Mouse (Mus musculus) ES-E14 (cell line): ENCODE results near the gene Nrf1. TPM values are rescaled to one million over a fixed set of nuclear protein-coding genes. Genes with fewer than 3 reads are reported as not detected.
A peak's percentile ranks its signal among the peaks of the same experiment; 100 is the strongest.

ENCODE experiments used
- DNase-seq: peaks from one replicate; pipeline ENCODE4 v3.0.0-alpha.2; 2013; ENCODE audit warnings: low read depth, low spot score
- H3K27ac ChIP-seq: 2 replicates; pipeline ENCODE4 v1.5.1; 2012; ENCODE audit warnings: low read depth, mild to moderate bottlenecking, low read length, moderate library complexity, mixed read lengths; ENCODE audit not compliant: poor library complexity, insufficient read depth, severe bottlenecking
- H3K36me3 ChIP-seq: 2 replicates; pipeline ENCODE4 v1.6.1; 2012; ENCODE audit warnings: mild to moderate bottlenecking, low read length, moderate library complexity, mixed read lengths; ENCODE audit not compliant: control insufficient read depth, poor library complexity, insufficient read depth, severe bottlenecking
- H3K4me1 ChIP-seq, 2 experiments: fragments of 150-350 bp in 1 of 2; sonication (generic) in 1 of 2; 2 replicates each; pipeline ENCODE4 v1.6.1; 2012; ENCODE audit warnings: low read length in 2 of 2, mild to moderate bottlenecking in 1 of 2, mixed read lengths in 1 of 2; ENCODE audit not compliant: control insufficient read depth in 2 of 2, insufficient read depth in 2 of 2, poor library complexity in 1 of 2
- H3K4me3 ChIP-seq, 2 experiments: fragments of 150-350 bp in 1 of 2; sonication (generic) in 1 of 2; 2 replicates each; pipeline ENCODE4 v1.5.1; 2012; ENCODE audit warnings: low read length in 2 of 2, low read depth in 1 of 2, mild to moderate bottlenecking in 1 of 2, mixed read lengths in 1 of 2; ENCODE audit not compliant: insufficient read depth in 1 of 2, poor library complexity in 1 of 2, severe bottlenecking in 1 of 2
- H3K9ac ChIP-seq: 2 replicates; pipeline ENCODE4 v1.6.1; 2012; ENCODE audit warnings: low read depth, mild to moderate bottlenecking, low read length, mixed read lengths; ENCODE audit not compliant: poor library complexity, insufficient read depth, severe bottlenecking
- H3K9me3 ChIP-seq: fragments of 150-350 bp; sonication (generic); 2 replicates; pipeline ENCODE4 v1.6.1; 2012; ENCODE audit warnings: low read depth, mild to moderate bottlenecking, low read length; ENCODE audit not compliant: control insufficient read depth, insufficient read depth
- CHD2 ChIP-seq: IDR thresholded peaks from 2 replicates; pipeline ENCODE4 v1.6.1; 2014; ENCODE audit warnings: mild to moderate bottlenecking, low read depth, low read length, inconsistent platforms
- HCFC1 ChIP-seq: IDR thresholded peaks from 2 replicates; pipeline ENCODE4 v1.6.1; 2012; ENCODE audit warnings: low read length, inconsistent platforms, borderline replicate concordance; ENCODE audit not compliant: insufficient read depth
- MAFK ChIP-seq: IDR thresholded peaks from 2 replicates; pipeline ENCODE4 v1.6.1; 2014; ENCODE audit warnings: mild to moderate bottlenecking, low read depth, low read length, inconsistent platforms; ENCODE audit not compliant: insufficient read depth
- ZC3H11A ChIP-seq: IDR thresholded peaks from 2 replicates; pipeline ENCODE4 v1.6.1; 2012; ENCODE audit warnings: low read depth, mild to moderate bottlenecking, inconsistent platforms, low read length, borderline replicate concordance
- ZNF384 ChIP-seq: IDR thresholded peaks from 2 replicates; pipeline ENCODE4 v1.6.1; 2012; ENCODE audit warnings: low read depth, low read length, inconsistent platforms
- in situ Hi-C, 2 experiments: fragments of 600-800 bp; cut with MboI; formaldehyde crosslinking; loops; one replicate each; pipeline ENCODE4 v1.15.1; 2025; ENCODE audit warnings: low sequenced_read_pairs in 2 of 2, inconsistent platforms in 1 of 2; ENCODE audit not compliant: unreplicated experiment in 2 of 2
- total RNA-seq: library from RNA; depleted of rRNA; stranded (reverse); fragments of 300-350 nt; gene quantifications from 2 replicates; pipeline ENCODE4 v1.2.3, GENCODE M21; 2012

Gene Nrf1
- total RNA-seq, 1 experiment, result 81.6 TPM

GRCm38 (mm10) chr6:30176496-30176895 lies 128.7 kb downstream of the Nrf1 start:
- no peak for DNase-seq
- no peak overlapping the region for H3K27ac ChIP-seq
- H3K36me3 ChIP-seq, result peaks cover 5% of the 10 kb centered on the region; the same call in 1 of the 2 replicates
- in situ Hi-C loops, result no loop called here
- TF ChIP-seq ZC3H11A (no peak), CHD2 (no peak), MAFK (no peak), HCFC1 (no peak)
- H3K9ac ChIP-seq, result peak overlapping the region; percentile 72
- H3K4me1 ChIP-seq, result peaks cover 10 to 25% of the 10 kb centered on the region in 2 experiments
- peak overlapping the region; percentile 85 to 98 for H3K4me3 ChIP-seq
- H3K9me3 ChIP-seq, result no peaks in the 10 kb centered on the region

GRCm38 (mm10) chr6:30177305-30177704 lies 129.5 kb downstream of the Nrf1 start:
- no peaks in the 10 kb centered on the region for H3K36me3 ChIP-seq
- no peaks in the 10 kb centered on the region for H3K9me3 ChIP-seq
- TF ChIP-seq HCFC1 (no peak), MAFK (no peak), ZNF384 (no peak), ZC3H11A (no peak), CHD2 (no peak)
- H3K27ac ChIP-seq, result peak overlapping the region; percentile 20; the same call in 1 of the 2 replicates
- peak overlapping the region in 1 of 2 experiments; percentile 35; a peak in 2 of 4 replicates for H3K4me3 ChIP-seq
- no peak for DNase-seq
- in situ Hi-C loops, result no loop called here
- no peak overlapping the region for H3K9ac ChIP-seq
- H3K4me1 ChIP-seq, result peaks cover 7 to 20% of the 10 kb centered on the region in 2 experiments

GRCm38 (mm10) chr6:30178023-30178639 lies 130.3 kb downstream of the Nrf1 start:
- H3K4me1 ChIP-seq, result peaks cover 6 to 20% of the 10 kb centered on the region in 2 experiments

GRCm38 (mm10) chr6:30179046-30179445 lies 131.3 kb downstream of the Nrf1 start:
- no peaks in the 10 kb centered on the region for H3K36me3 ChIP-seq
- no peak for DNase-seq
- H3K27ac ChIP-seq, result no peak overlapping the region; the same call in 1 of the 2 replicates
- peak overlapping the region; percentile 57 to 62 for H3K4me3 ChIP-seq
- in situ Hi-C loops, result no loop called here
- peaks cover 6 to 20% of the 10 kb centered on the region in 2 experiments for H3K4me1 ChIP-seq
- H3K9ac ChIP-seq, result peak overlapping the region; percentile 58; the same call in 1 of the 2 replicates
- TF ChIP-seq CHD2, result no peak
- TF ChIP-seq ZNF384, result peak; percentile 64; the same call in 1 of the 2 replicates
- no peaks in the 10 kb centered on the region for H3K9me3 ChIP-seq

More at GRCm38 (mm10) chr6:30178023-30178639, 130.3 kb downstream of the Nrf1 start:
- TF ChIP-seq ZC3H11A, result no peak
- TF ChIP-seq MAFK, result no peak
- TF ChIP-seq HCFC1, result no peak
- no peak for TF ChIP-seq CHD2
- no peak for TF ChIP-seq ZNF384
- Histone ChIP-seq H3K9ac (peak overlapping the region; percentile 45; the same call in 1 of the 2 replicates), H3K36me3 (no peaks in the 10 kb centered on the region), H3K27ac (no peak overlapping the region; the same call in 1 of the 2 replicates), H3K9me3 (no peaks in the 10 kb centered on the region), H3K4me3 (peak overlapping the region; percentile 22 to 35)
- in situ Hi-C loops, result no loop called here
- no peak for DNase-seq

- Histone ChIP-seq H3K9me3 (no peaks in the 10 kb centered on the region), H3K4me3 (peak overlapping the region; percentile 57 to 62; a peak in 2 of 4 replicates), H3K4me1 (peaks cover 6 to 20% of the 10 kb centered on the region in 2 experiments), H3K36me3 (no peaks in the 10 kb centered on the region), H3K27ac (no peak overlapping the region), H3K9ac (no peak overlapping the region; the same call in 1 of the 2 replicates)
- TF ChIP-seq CHD2 (no peak), ZC3H11A (no peak)
- in situ Hi-C loops, result no loop called here
- no peak for DNase-seq
Observed at GRCm38 (mm10) chr6:30180321-30180720, 132.5 kb downstream of the Nrf1 start.
